Mouse (Mus musculus) CH12.LX (cell line): ENCODE data around the gene Tcf25.

Experiments
- CHD2 ChIP-seq: IDR thresholded peaks from 2 replicates; pipeline ENCODE4 v1.6.1; 2011; ENCODE audit warnings: low read length, improper control_type of control experiment
- E2F4 ChIP-seq: IDR thresholded peaks from 2 replicates; pipeline ENCODE4 v1.6.1; 2011; ENCODE audit warnings: low read depth, low read length, improper control_type of control experiment; ENCODE audit not compliant: insufficient replicate concordance
- EP300 ChIP-seq: IDR thresholded peaks from 2 replicates; pipeline ENCODE4 v1.6.1; 2011; ENCODE audit warnings: low read length, improper control_type of control experiment
- HCFC1 ChIP-seq: IDR thresholded peaks from 2 replicates; pipeline ENCODE4 v1.6.1; 2012; ENCODE audit warnings: low read depth, mild to moderate bottlenecking, inconsistent platforms, low read length, improper control_type of control experiment
- MAFK ChIP-seq: IDR thresholded peaks from 2 replicates; pipeline ENCODE4 v1.6.1; 2011; ENCODE audit warnings: low read length, improper control_type of control experiment; ENCODE audit not compliant: insufficient replicate concordance
- MAX ChIP-seq: IDR thresholded peaks from 2 replicates; pipeline ENCODE4 v1.6.1; 2011; ENCODE audit warnings: low read length, improper control_type of control experiment
- POLR2A ChIP-seq: IDR thresholded peaks from 2 replicates; pipeline ENCODE4 v1.6.1; 2011; ENCODE audit warnings: low read depth, mild to moderate bottlenecking, improper control_type of control experiment, low read length
- UBTF ChIP-seq: IDR thresholded peaks from 2 replicates; pipeline ENCODE4 v1.6.1; 2012; ENCODE audit warnings: low read depth, mild to moderate bottlenecking, inconsistent platforms, low read length, improper control_type of control experiment, moderate library complexity
- ZNF384 ChIP-seq: IDR thresholded peaks from 2 replicates; pipeline ENCODE4 v1.6.1; 2012; ENCODE audit warnings: low read depth, low read length, improper control_type of control experiment, inconsistent platforms

GRCm38 (mm10) chr8:123348237-123348843, 25.2 kb upstream of the Tcf25 start:
- TF ChIP-seq UBTF, result no peak
- TF ChIP-seq HCFC1, result no peak
- TF ChIP-seq MAFK, result no peak
- TF ChIP-seq CHD2, result no peak
- TF ChIP-seq EP300, result no peak
- TF ChIP-seq POLR2A, result no peak
- TF ChIP-seq E2F4, result no peak
- no peak for TF ChIP-seq MAX
- no peak for TF ChIP-seq ZNF384
